Mouse (Mus musculus) cerebellum, adult 11 months (tissue): ENCODE data around the gene Ptprm.

Experiments used
- DNase-seq: peaks from one replicate; pipeline ENCODE4 v3.0.0; 2022

The Ptprm gene

GRCm38 (mm10) chr17:66708748-66709147 lies 645.5 kb downstream of the Ptprm start:
- no peak for DNase-seq

- no peak for DNase-seq
Observed at GRCm38 (mm10) chr17:66707684-66708083, 646.6 kb downstream of the Ptprm start.

GRCm38 (mm10) chr17:66701358-66702184 lies 652.7 kb downstream of the Ptprm start:
- DNase-seq: no peak

GRCm38 (mm10) chr17:66699896-66700295 lies 654.4 kb downstream of the Ptprm start:
- no peak for DNase-seq

- no peak for DNase-seq
Observed at GRCm38 (mm10) chr17:66697650-66698049, 656.6 kb downstream of the Ptprm start.

GRCm38 (mm10) chr17:66696531-66697172 lies 657.6 kb downstream of the Ptprm start:
- DNase-seq: no peak

GRCm38 (mm10) chr17:66694326-66694725 lies 659.9 kb downstream of the Ptprm start:
- no peak for DNase-seq

GRCm38 (mm10) chr17:66693676-66694304 lies 660.5 kb downstream of the Ptprm start:
- no peak for DNase-seq

GRCm38 (mm10) chr17:66692941-66693675 lies 661.1 kb downstream of the Ptprm start:
- DNase-seq: no peak

- no peak for DNase-seq
Observed at GRCm38 (mm10) chr17:66688179-66688578, 666.1 kb downstream of the Ptprm start.

- DNase-seq: no peak
Observed at GRCm38 (mm10) chr17:66687543-66687942, 666.7 kb downstream of the Ptprm start.

GRCm38 (mm10) chr17:66686701-66687489 lies 667.4 kb downstream of the Ptprm start:
- DNase-seq: peak; percentile 11

GRCm38 (mm10) chr17:66683411-66683810 lies 670.8 kb downstream of the Ptprm start:
- DNase-seq: no peak

GRCm38 (mm10) chr17:66680662-66681061 lies 673.6 kb downstream of the Ptprm start:
- DNase-seq: peak; percentile 16

- no peak for DNase-seq
Observed at GRCm38 (mm10) chr17:66674667-66675066, 679.6 kb downstream of the Ptprm start.

GRCm38 (mm10) chr17:66671715-66672230 lies 682.5 kb downstream of the Ptprm start:
- no peak for DNase-seq

- DNase-seq: no peak
Observed at GRCm38 (mm10) chr17:66671287-66671686, 683.0 kb downstream of the Ptprm start.

- no peak for DNase-seq
Observed at GRCm38 (mm10) chr17:66665791-66666190, 688.5 kb downstream of the Ptprm start.

- no peak for DNase-seq
Observed at GRCm38 (mm10) chr17:66665201-66665756, 689.0 kb downstream of the Ptprm start.

GRCm38 (mm10) chr17:66664796-66665195 lies 689.5 kb downstream of the Ptprm start:
- DNase-seq: no peak

- DNase-seq: no peak
Observed at GRCm38 (mm10) chr17:66659242-66659641, 695.0 kb downstream of the Ptprm start.
